Mouse (Mus musculus): ENCODE data around the gene Clip2.

The Clip2 gene

DNA sequence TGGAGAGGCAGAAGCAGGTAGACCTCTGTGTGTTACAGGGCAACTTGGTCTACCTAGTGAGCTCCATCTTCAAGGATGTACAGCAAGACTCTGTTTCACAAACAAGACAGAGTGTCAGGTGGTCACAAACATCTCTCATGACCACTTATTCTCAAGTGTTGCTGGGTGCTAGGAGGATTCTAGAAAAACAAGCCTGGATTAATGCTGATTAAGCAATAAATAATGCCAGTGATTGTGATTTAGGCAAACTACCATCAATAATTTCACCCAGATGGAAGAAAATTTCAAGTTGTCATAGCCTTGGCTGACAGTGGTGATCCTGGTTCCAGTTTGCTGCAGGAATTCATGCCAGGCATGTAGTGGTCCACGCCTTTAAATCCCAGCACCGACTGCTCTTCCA is 12.0 kb upstream of the Clip2 start:
- DNase-seq (ENCODE audit: low read depth, low spot score): no peak

- DNase-seq (ENCODE audit: low read depth, low spot score): no peak
Observed at GRCm38 (mm10) chr5:134560450-134561171, 8.4 kb upstream of the Clip2 start.

GRCm38 (mm10) chr5:134560071-134560449 is 7.8 kb upstream of the Clip2 start, which contains the start of gene Syna:
TSS of gene Syna (minus strand) at chr5:134560171.
- no peak for DNase-seq (ENCODE audit: low read depth, low spot score)

DNA sequence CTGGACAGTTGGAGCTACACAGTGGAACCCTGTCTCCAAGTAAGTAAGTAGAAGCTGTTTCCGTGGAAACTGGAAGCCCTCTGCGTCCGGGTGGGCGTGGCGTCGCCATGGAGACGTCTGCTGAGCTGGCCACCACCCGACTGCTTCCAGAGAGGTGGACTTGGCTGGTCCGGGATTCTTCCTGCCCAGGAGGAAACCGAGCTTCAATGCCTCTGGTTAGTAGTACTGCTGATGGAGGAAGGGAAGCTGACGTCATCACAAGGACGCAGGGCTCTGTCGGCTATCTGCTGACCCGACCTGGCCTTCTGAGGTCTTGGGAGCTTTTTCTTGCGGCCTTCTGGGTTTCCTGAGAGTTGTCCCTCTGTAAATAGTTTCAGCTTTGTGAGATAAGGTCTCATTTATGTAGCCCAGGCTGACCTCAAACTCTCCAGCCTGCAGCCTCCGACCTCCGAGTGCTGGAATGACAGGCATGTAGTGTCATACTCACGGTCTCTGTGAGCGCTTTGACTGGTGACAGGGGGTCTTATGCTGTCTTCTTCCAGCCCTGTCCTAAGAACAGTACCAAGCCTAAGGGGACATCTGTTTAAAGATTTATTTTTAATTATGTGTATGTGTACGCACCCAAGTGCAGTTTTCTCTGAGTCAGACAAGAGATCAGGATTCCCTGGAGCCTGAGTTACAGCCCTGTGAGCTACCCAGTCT is 3.4 kb upstream of the Clip2 start:
- DNase-seq (ENCODE audit: low read depth, low spot score): peak; percentile 67

GRCm38 (mm10) chr5:134553951-134554546 is 1.8 kb upstream of the Clip2 start:
- peak; percentile 47 for DNase-seq (ENCODE audit: low read depth, low spot score)

GRCm38 (mm10) chr5:134551233-134552109 is 763 bp downstream of the Clip2 start:
- DNase-seq (ENCODE audit: low read depth, low spot score): peak; percentile 58

GRCm38 (mm10) chr5:134550836-134551232 is 1.4 kb downstream of the Clip2 start:
- DNase-seq (ENCODE audit: low read depth, low spot score): peak; percentile 48

DNA sequence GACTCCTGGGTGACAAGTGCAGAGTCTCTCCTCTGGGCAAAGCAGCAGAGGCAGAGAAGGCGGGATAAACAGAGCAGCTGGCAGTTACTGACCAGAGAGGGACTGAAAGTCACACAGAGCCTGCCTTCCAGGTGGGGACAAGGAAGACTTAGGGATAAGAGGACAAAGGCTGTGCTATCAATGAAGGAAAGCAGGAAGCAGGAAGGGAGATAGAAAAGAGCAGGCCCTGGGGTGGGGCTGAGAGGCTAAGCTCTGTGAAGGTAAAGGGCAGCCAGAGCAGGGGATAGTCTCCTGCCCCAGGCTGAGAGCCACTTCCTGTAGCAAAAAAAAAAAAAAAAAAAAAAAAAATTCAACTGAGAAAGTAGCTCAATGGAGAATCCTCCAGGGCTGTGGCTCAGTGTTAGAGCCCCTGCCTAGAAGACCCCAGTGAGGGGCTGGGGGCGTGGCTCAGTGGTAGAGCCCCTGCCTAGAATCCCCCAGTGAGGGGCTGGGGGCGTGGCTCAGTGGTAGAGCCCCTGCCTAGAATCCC is 2.5 kb downstream of the Clip2 start:
- DNase-seq (ENCODE audit: low read depth, low spot score): no peak

DNA sequence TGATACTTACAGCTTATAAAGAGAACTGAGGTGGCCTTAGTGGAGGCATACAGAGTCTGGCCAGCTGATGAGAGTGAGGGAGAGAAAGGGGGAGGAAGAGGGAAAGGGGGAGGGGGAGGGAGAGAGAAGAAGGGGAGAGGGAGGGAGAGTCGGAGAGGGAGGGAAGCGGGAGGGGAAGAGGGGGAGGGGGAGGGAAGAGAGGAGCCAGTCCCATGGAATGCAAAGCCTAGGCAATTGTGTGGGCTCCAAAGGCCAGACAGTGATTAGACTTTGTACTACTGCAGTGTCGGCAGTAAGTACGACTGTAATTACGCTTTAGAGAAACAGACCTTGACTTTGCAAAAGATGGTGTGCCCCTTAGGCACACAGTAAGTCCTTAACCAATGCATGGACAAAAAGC is 3.9 kb downstream of the Clip2 start:
- DNase-seq (ENCODE audit: low read depth, low spot score): no peak

DNA sequence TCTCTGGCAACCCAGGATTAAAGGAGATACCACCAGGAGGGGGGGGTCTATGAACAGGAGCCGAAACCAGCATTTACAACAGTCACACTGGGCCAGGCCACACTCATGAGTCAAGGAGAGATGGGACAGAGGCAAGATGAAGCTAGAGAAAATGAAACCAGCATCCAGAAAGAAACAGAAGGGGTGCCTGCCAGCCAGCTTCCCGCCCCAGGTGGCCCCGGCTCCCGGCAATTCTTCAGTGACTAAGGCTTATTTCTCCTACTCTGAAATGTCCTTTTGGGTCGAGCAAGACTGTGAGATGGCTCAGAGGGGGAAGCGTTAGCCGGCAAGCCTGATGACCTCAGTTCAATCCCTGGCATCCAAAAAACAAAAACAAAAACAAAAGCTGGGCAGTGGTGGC is 5.4 kb downstream of the Clip2 start:
- DNase-seq (ENCODE audit: low read depth, low spot score): no peak

- DNase-seq (ENCODE audit: low read depth, low spot score): peak; percentile 50
Observed at GRCm38 (mm10) chr5:134545242-134545629, 7.0 kb downstream of the Clip2 start.

- peak; percentile 59 for DNase-seq (ENCODE audit: low read depth, low spot score)
Observed at GRCm38 (mm10) chr5:134544516-134545241, 7.6 kb downstream of the Clip2 start.

- DNase-seq (ENCODE audit: low read depth, low spot score): peak; percentile 42
Observed at GRCm38 (mm10) chr5:134541640-134542039, 10.6 kb downstream of the Clip2 start.

DNA sequence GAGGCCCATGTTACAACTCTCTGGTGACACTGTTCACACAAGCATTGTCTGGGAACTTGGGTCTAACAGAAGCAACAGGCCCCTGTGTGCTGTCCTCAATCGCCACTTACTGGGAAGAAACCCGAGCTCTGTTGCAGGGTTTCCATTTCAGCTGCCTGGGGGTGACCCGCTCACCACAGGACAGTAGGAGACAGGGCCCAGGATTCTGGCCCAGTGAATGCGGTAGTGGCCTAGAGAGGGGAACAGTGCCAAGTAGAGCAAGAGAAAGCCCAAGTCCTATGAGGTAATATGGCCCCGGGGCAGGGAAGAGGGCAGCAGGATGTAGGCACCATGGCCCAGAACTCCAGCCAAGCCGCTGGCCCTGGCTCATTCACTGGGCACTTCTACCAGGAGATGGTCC is 11.4 kb downstream of the Clip2 start:
- DNase-seq (ENCODE audit: low read depth, low spot score): peak; percentile 95

DNA sequence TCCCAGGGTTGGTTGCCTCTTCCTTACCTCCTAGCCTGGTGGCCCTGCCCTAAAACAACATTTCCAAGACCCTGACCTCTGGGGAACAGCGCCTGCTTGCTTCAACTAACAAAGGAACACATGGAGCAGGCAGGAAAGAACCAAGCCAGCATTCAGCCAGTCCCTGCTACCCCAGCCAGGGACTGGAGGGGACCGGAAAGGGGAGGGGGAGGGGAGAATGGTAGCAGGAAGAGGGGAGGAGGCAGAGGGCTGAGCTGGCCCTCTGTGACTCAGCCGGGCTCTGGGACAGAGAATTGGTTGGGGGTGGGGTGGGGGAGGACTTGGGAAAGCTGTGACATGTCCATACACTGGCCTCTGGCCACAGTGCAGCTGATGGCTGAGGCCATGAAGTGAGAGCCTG is 12.3 kb downstream of the Clip2 start:
- peak; percentile 89 for DNase-seq (ENCODE audit: low read depth, low spot score)

GRCm38 (mm10) chr5:134536036-134536435 is 16.2 kb downstream of the Clip2 start:
- no peak for DNase-seq (ENCODE audit: low read depth, low spot score)

- DNase-seq (ENCODE audit: low read depth, low spot score): no peak
Observed at GRCm38 (mm10) chr5:134532417-134532816, 19.8 kb downstream of the Clip2 start.

- no peak for DNase-seq (ENCODE audit: low read depth, low spot score)
Observed at GRCm38 (mm10) chr5:134531585-134531984, 20.6 kb downstream of the Clip2 start.

DNA sequence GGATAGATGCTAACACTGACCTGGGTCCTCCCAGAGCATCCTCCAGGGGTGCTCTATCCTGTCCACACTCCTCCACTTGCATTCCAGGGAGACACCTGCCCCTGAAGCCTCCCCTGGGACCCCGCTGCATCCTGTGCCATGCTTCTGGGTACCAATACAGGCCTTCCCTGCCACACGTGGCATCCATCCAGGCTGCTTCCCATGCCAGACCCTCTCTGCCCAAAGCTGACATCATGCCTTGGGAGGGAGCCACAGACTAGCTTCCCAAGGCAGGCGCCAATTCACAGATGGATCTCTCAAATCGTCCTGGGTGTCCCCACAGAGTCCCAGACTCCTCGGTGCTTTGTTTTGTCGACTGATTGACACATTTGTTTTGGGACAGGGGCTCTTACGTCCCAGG is 21.4 kb downstream of the Clip2 start:
- no peak for DNase-seq (ENCODE audit: low read depth, low spot score)

DNA sequence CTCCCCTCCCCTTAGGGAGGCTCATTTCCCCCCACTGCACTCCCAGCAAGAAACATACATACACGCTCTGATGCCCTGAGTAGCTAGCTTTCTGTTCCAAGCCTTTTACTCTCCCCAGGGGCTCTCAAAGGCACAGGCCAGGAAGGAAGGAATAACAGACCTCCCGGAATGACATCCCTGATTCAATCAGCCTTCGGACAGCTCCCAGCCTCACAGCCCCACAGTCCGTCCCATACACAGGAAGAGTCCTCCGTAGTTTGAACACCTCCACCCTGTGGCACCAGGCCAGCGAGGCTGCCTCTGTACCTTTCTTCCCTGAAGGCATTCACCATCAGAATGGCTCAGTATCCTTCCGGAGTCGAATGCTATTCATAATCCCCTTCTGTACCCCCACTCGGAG is 23.7 kb downstream of the Clip2 start:
- no peak for DNase-seq (ENCODE audit: low read depth, low spot score)
